Mouse (Mus musculus) thymus, adult 2 months (tissue): ENCODE data around the gene Gm1113.

ENCODE experiments used
- CTCF ChIP-seq: fragments of 200-500 bp; IDR thresholded peaks from 2 replicates; pipeline ENCODE4 v1.5.1; 2012; ENCODE audit warnings: mild to moderate bottlenecking, control low read depth, low read length, moderate library complexity, borderline replicate concordance; ENCODE audit not compliant: control insufficient read depth, poor library complexity, insufficient read depth; ENCODE audit errors: extremely low read depth
- POLR2A ChIP-seq: fragments of 200-500 bp; IDR thresholded peaks from 2 replicates; pipeline ENCODE4 v1.6.1; 2012; ENCODE audit warnings: mild to moderate bottlenecking, low read length, control low read depth, moderate library complexity; ENCODE audit not compliant: control insufficient read depth, poor library complexity, insufficient read depth; ENCODE audit errors: extremely low read depth

- TF ChIP-seq CTCF (no peak), POLR2A (no peak)
Observed at GRCm38 (mm10) chr9:35494937-35495336, 23.1 kb downstream of the Gm1113 start.
